Mouse (Mus musculus): Measurements from ENCODE around the gene Zfp526.

The Zfp526 gene

GRCm38 (mm10) chr7:25221102-25221883 lies at the start of gene Zfp526:
TSS of gene Zfp526 (plus strand) at chr7:25221425.
- peak; percentile 98 for DNase-seq (ENCODE audit: low read depth, low spot score)

GRCm38 (mm10) chr7:25172669-25173068 lies 48.6 kb upstream of the Zfp526 start:
- no peak for DNase-seq (ENCODE audit: low read depth, low spot score)

- no peak for DNase-seq (ENCODE audit: low read depth, low spot score)
Measured at GRCm38 (mm10) chr7:25174343-25174742, 46.9 kb upstream of the Zfp526 start.

- DNase-seq (ENCODE audit: low read depth, low spot score) = no peak
Measured at GRCm38 (mm10) chr7:25178317-25178716, 42.9 kb upstream of the Zfp526 start.

- DNase-seq (ENCODE audit: low read depth, low spot score) = no peak
Measured at GRCm38 (mm10) chr7:25178787-25179605, 42.2 kb upstream of the Zfp526 start.

GRCm38 (mm10) chr7:25179606-25180161 lies 41.5 kb upstream of the Zfp526 start, which contains the start of gene Pou2f2:
TSS of gene Pou2f2 (minus strand) at chr7:25179726.
- peak; percentile 76 for DNase-seq (ENCODE audit: low read depth, low spot score)

GRCm38 (mm10) chr7:25180512-25180911 lies 40.7 kb upstream of the Zfp526 start:
- DNase-seq (ENCODE audit: low read depth, low spot score) = no peak

GRCm38 (mm10) chr7:25181331-25181790 lies 39.9 kb upstream of the Zfp526 start:
- peak; percentile 51 for DNase-seq (ENCODE audit: low read depth, low spot score)

GRCm38 (mm10) chr7:25181814-25182213 lies 39.4 kb upstream of the Zfp526 start:
- no peak for DNase-seq (ENCODE audit: low read depth, low spot score)

GRCm38 (mm10) chr7:25184091-25184490 lies 37.1 kb upstream of the Zfp526 start:
- DNase-seq (ENCODE audit: low read depth, low spot score) = no peak

GRCm38 (mm10) chr7:25187662-25188650 lies 33.3 kb upstream of the Zfp526 start:
- peak; percentile 95 for DNase-seq (ENCODE audit: low read depth, low spot score)

- peak; percentile 79 for DNase-seq (ENCODE audit: low read depth, low spot score)
Measured at GRCm38 (mm10) chr7:25190806-25191205, 30.4 kb upstream of the Zfp526 start.

GRCm38 (mm10) chr7:25192110-25192509 lies 29.1 kb upstream of the Zfp526 start:
- DNase-seq (ENCODE audit: low read depth, low spot score) = peak; percentile 76

GRCm38 (mm10) chr7:25195148-25195547 lies 26.1 kb upstream of the Zfp526 start:
- DNase-seq (ENCODE audit: low read depth, low spot score) = no peak

GRCm38 (mm10) chr7:25196107-25196506 lies 25.1 kb upstream of the Zfp526 start:
- no peak for DNase-seq (ENCODE audit: low read depth, low spot score)

GRCm38 (mm10) chr7:25197384-25198018 lies 23.7 kb upstream of the Zfp526 start:
- DNase-seq (ENCODE audit: low read depth, low spot score) = no peak

- peak; percentile 25 for DNase-seq (ENCODE audit: low read depth, low spot score)
Measured at GRCm38 (mm10) chr7:25203624-25204023, 17.6 kb upstream of the Zfp526 start.

- no peak for DNase-seq (ENCODE audit: low read depth, low spot score)
Measured at GRCm38 (mm10) chr7:25205355-25206093, 15.7 kb upstream of the Zfp526 start.

GRCm38 (mm10) chr7:25206094-25206830 lies 15.0 kb upstream of the Zfp526 start:
- DNase-seq (ENCODE audit: low read depth, low spot score) = no peak
